Mouse (Mus musculus) cerebellum, postnatal 4 days (tissue): ENCODE results near the gene Commd2.

Experiments
- DNase-seq, 2 experiments: peaks; one replicate each; pipeline ENCODE4 v3.0.0; 2022; ENCODE audit warnings: low spot score in 2 of 2, mixed read lengths in 1 of 2

The Commd2 gene

GRCm38 (mm10) chr3:57615652-57616051 is 35.9 kb downstream of the Commd2 start:
- DNase-seq: no peak

GRCm38 (mm10) chr3:57612430-57612997 is 39.0 kb downstream of the Commd2 start:
- no peak for DNase-seq

GRCm38 (mm10) chr3:57611776-57612175 is 39.7 kb downstream of the Commd2 start:
- DNase-seq: no peak

GRCm38 (mm10) chr3:57604618-57605015 is 46.9 kb downstream of the Commd2 start:
- no peak for DNase-seq

GRCm38 (mm10) chr3:57603891-57604617 is 47.5 kb downstream of the Commd2 start:
- DNase-seq: no peak

- no peak for DNase-seq
Measured at GRCm38 (mm10) chr3:57602610-57603009, 48.9 kb downstream of the Commd2 start.

GRCm38 (mm10) chr3:57596566-57596965 is 54.9 kb downstream of the Commd2 start:
- DNase-seq: no peak

GRCm38 (mm10) chr3:57595506-57595905 is 56.0 kb downstream of the Commd2 start:
- DNase-seq: no peak
